Mouse (Mus musculus): ENCODE results near the gene Eif4a1. TPM values are rescaled to one million over a fixed set of nuclear protein-coding genes. Genes with fewer than 3 reads are reported as not detected.
"Not testable (repeated sequence)": the region's sequence is repeated elsewhere in the genome, so short reads cannot be mapped to it uniquely, and the experiment has no call there.

Eif4a1 gene
- polyA plus RNA-seq, 1 experiment from 2014 or later = 1,177 TPM

GRCm38 (mm10) chr11:69703814-69704612 lies 31.8 kb upstream of the Eif4a1 start:
- 67% methylated on average over 8 of the region's 8 CpGs for WGBS
- Histone ChIP-seq H3K27me3 (replicated peaks; ENCODE audit: control insufficient read depth, insufficient read depth, low read length) (no peaks in the 10 kb centered on the region), H3K4me3 (ENCODE audit: low read depth, low read length) (no peak overlapping the region), H3K36me3 (ENCODE audit: control insufficient read depth, insufficient read depth, low read length) (no peaks in the 10 kb centered on the region), H3K4me2 (ENCODE audit: low read length) (no peak overlapping the region), H3K9me3 (replicated peaks; ENCODE audit: control insufficient read depth, low read length) (no peaks in the 10 kb centered on the region), H3K4me1 (ENCODE audit: control insufficient read depth, insufficient read depth, low read length) (0 out of 2 replicates have a peak, but pooled peaks cover 2% of the 10 kb centered on the region), H3K9ac (ENCODE audit: low read length) (no peak overlapping the region), H3K27ac (ENCODE audit: low read depth, low read length) (no peak overlapping the region)
- ATAC-seq = no peak
- DNase-seq (ENCODE audit: low spot score) = no peak

GRCm38 (mm10) chr11:69703381-69703780 lies 31.2 kb upstream of the Eif4a1 start:
- H3K4me2 ChIP-seq (ENCODE audit: low read length); H3K9ac ChIP-seq (ENCODE audit: low read length); ATAC-seq; H3K27ac ChIP-seq (ENCODE audit: low read depth, low read length); DNase-seq (ENCODE audit: low spot score); H3K27me3 ChIP-seq (replicated peaks; ENCODE audit: control insufficient read depth, insufficient read depth, low read length); H3K9me3 ChIP-seq (replicated peaks; ENCODE audit: control insufficient read depth, low read length); H3K4me3 ChIP-seq (ENCODE audit: low read depth, low read length); H3K36me3 ChIP-seq (ENCODE audit: control insufficient read depth, insufficient read depth, low read length); H3K4me1 ChIP-seq (ENCODE audit: control insufficient read depth, insufficient read depth, low read length): not testable (repeated sequence)
- 73% methylated on average over 2 of the region's 3 CpGs for WGBS

GRCm38 (mm10) chr11:69702886-69703285 lies 30.7 kb upstream of the Eif4a1 start:
- not testable (repeated sequence) for H3K9me3 ChIP-seq (replicated peaks; ENCODE audit: control insufficient read depth, low read length); H3K4me2 ChIP-seq (ENCODE audit: low read length); H3K9ac ChIP-seq (ENCODE audit: low read length); H3K36me3 ChIP-seq (ENCODE audit: control insufficient read depth, insufficient read depth, low read length); H3K4me1 ChIP-seq (ENCODE audit: control insufficient read depth, insufficient read depth, low read length); H3K27me3 ChIP-seq (replicated peaks; ENCODE audit: control insufficient read depth, insufficient read depth, low read length); H3K4me3 ChIP-seq (ENCODE audit: low read depth, low read length); H3K27ac ChIP-seq (ENCODE audit: low read depth, low read length); DNase-seq (ENCODE audit: low spot score); ATAC-seq
- WGBS = 93% methylated on average over 10 of the region's 10 CpGs

GRCm38 (mm10) chr11:69699595-69699994 lies 27.4 kb upstream of the Eif4a1 start:
- no peak for DNase-seq (ENCODE audit: low spot score)
- H3K27me3 ChIP-seq (replicated peaks; ENCODE audit: control insufficient read depth, insufficient read depth, low read length) = no peaks in the 10 kb centered on the region
- H3K9me3 ChIP-seq (replicated peaks; ENCODE audit: control insufficient read depth, low read length) = no peaks in the 10 kb centered on the region
- H3K4me1 ChIP-seq (ENCODE audit: control insufficient read depth, insufficient read depth, low read length) = peaks cover 10% of the 10 kb centered on the region; the same call in 1 of the 2 replicates
- WGBS = 84% methylated on average over 1 of the region's 1 CpGs
- no peak overlapping the region for H3K4me3 ChIP-seq (ENCODE audit: low read depth, low read length)
- no peaks in the 10 kb centered on the region for H3K36me3 ChIP-seq (ENCODE audit: control insufficient read depth, insufficient read depth, low read length)
- no peak for ATAC-seq
- no peak overlapping the region for H3K27ac ChIP-seq (ENCODE audit: low read depth, low read length)
- H3K4me2 ChIP-seq (ENCODE audit: low read length) = no peak overlapping the region
- H3K9ac ChIP-seq (ENCODE audit: low read length) = no peak overlapping the region

GRCm38 (mm10) chr11:69698574-69698973 lies 26.4 kb upstream of the Eif4a1 start:
- no peaks in the 10 kb centered on the region for H3K36me3 ChIP-seq (ENCODE audit: control insufficient read depth, insufficient read depth, low read length)
- no peak for ATAC-seq
- no peak overlapping the region for H3K9ac ChIP-seq (ENCODE audit: low read length)
- WGBS = 74% methylated on average over 5 of the region's 5 CpGs
- H3K9me3 ChIP-seq (replicated peaks; ENCODE audit: control insufficient read depth, low read length) = no peaks in the 10 kb centered on the region
- H3K27me3 ChIP-seq (replicated peaks; ENCODE audit: control insufficient read depth, insufficient read depth, low read length) = no peaks in the 10 kb centered on the region
- H3K4me3 ChIP-seq (ENCODE audit: low read depth, low read length) = no peak overlapping the region
- H3K4me2 ChIP-seq (ENCODE audit: low read length) = no peak overlapping the region
- H3K4me1 ChIP-seq (ENCODE audit: control insufficient read depth, insufficient read depth, low read length) = peaks cover 10% of the 10 kb centered on the region; the same call in 1 of the 2 replicates
- DNase-seq (ENCODE audit: low spot score) = no peak
- no peak overlapping the region for H3K27ac ChIP-seq (ENCODE audit: low read depth, low read length)

GRCm38 (mm10) chr11:69697396-69697795 lies 25.2 kb upstream of the Eif4a1 start:
- H3K36me3 ChIP-seq (ENCODE audit: control insufficient read depth, insufficient read depth, low read length) = no peaks in the 10 kb centered on the region
- no peak overlapping the region for H3K9ac ChIP-seq (ENCODE audit: low read length)
- no peak overlapping the region for H3K4me3 ChIP-seq (ENCODE audit: low read depth, low read length)
- no peaks in the 10 kb centered on the region for H3K9me3 ChIP-seq (replicated peaks; ENCODE audit: control insufficient read depth, low read length)
- no peaks in the 10 kb centered on the region for H3K27me3 ChIP-seq (replicated peaks; ENCODE audit: control insufficient read depth, insufficient read depth, low read length)
- no peak for DNase-seq (ENCODE audit: low spot score)
- no peak for ATAC-seq
- no peak overlapping the region for H3K27ac ChIP-seq (ENCODE audit: low read depth, low read length)
- 87% methylated on average over 3 of the region's 3 CpGs for WGBS
- no peak overlapping the region for H3K4me2 ChIP-seq (ENCODE audit: low read length)
- H3K4me1 ChIP-seq (ENCODE audit: control insufficient read depth, insufficient read depth, low read length) = peaks cover 10% of the 10 kb centered on the region; the same call in 1 of the 2 replicates

GRCm38 (mm10) chr11:69695361-69696181 lies 23.3 kb upstream of the Eif4a1 start, which contains the start of the genes Tnfsf12 and Tnfsfm13:
Gene Tnfsf12 (minus strand): TSS chr11:69695849.
Gene Tnfsfm13 (minus strand): TSS chr11:69696098.
- ATAC-seq = peak; percentile 32; the same call in 1 of the 2 replicates
- H3K36me3 ChIP-seq (ENCODE audit: control insufficient read depth, insufficient read depth, low read length) = no peaks in the 10 kb centered on the region

GRCm38 (mm10) chr11:69695046-69695360 lies 22.8 kb upstream of the Eif4a1 start:
- Histone ChIP-seq H3K27ac (ENCODE audit: low read depth, low read length) (no peak overlapping the region; the same call in 1 of the 2 replicates), H3K27me3 (replicated peaks; ENCODE audit: control insufficient read depth, insufficient read depth, low read length) (no peaks in the 10 kb centered on the region), H3K9ac (ENCODE audit: low read length) (peak overlapping the region; percentile 76; the same call in 1 of the 2 replicates), H3K9me3 (replicated peaks; ENCODE audit: control insufficient read depth, low read length) (no peaks in the 10 kb centered on the region), H3K4me3 (ENCODE audit: low read depth, low read length) (peak overlapping the region; percentile 40), H3K4me2 (ENCODE audit: low read length) (peak overlapping the region; percentile 90), H3K4me1 (ENCODE audit: control insufficient read depth, insufficient read depth, low read length) (peaks cover 10% of the 10 kb centered on the region; the same call in 1 of the 2 replicates), H3K36me3 (ENCODE audit: control insufficient read depth, insufficient read depth, low read length) (no peaks in the 10 kb centered on the region)
- peak; percentile 34 for DNase-seq (ENCODE audit: low spot score)
- no peak for ATAC-seq
- WGBS = 28% methylated on average over 6 of the region's 6 CpGs

More at GRCm38 (mm10) chr11:69695361-69696181, 23.3 kb upstream of the Eif4a1 start, which contains the start of the genes Tnfsf12 and Tnfsfm13:
- Histone ChIP-seq H3K4me2 (ENCODE audit: low read length) (peak within 1 kb of the TSS; percentile 90), H3K9ac (ENCODE audit: low read length) (peak within 1 kb of the TSS; percentile 76), H3K4me1 (ENCODE audit: control insufficient read depth, insufficient read depth, low read length) (peaks cover 10% of the 10 kb centered on the region; the same call in 1 of the 2 replicates), H3K4me3 (ENCODE audit: low read depth, low read length) (peak within 1 kb of the TSS; percentile 40), H3K27ac (ENCODE audit: low read depth, low read length) (no peak within 1 kb of the TSS; the same call in 1 of the 2 replicates), H3K9me3 (replicated peaks; ENCODE audit: control insufficient read depth, low read length) (no peaks in the 10 kb centered on the region), H3K27me3 (replicated peaks; ENCODE audit: control insufficient read depth, insufficient read depth, low read length) (no peaks in the 10 kb centered on the region)
- WGBS = 1% methylated on average over 40 of the region's 41 CpGs
- DNase-seq (ENCODE audit: low spot score) = no peak

Measured in forebrain, embryonic 14.5 days (tissue).